Mouse (Mus musculus): Measurements from ENCODE around the gene Apod. TPM values are rescaled to one million over a fixed set of nuclear protein-coding genes. Genes with fewer than 3 reads are reported as not detected.

Apod gene
- polyA plus RNA-seq, 1 experiment from 2014 or later = 0.60 TPM

DNA sequence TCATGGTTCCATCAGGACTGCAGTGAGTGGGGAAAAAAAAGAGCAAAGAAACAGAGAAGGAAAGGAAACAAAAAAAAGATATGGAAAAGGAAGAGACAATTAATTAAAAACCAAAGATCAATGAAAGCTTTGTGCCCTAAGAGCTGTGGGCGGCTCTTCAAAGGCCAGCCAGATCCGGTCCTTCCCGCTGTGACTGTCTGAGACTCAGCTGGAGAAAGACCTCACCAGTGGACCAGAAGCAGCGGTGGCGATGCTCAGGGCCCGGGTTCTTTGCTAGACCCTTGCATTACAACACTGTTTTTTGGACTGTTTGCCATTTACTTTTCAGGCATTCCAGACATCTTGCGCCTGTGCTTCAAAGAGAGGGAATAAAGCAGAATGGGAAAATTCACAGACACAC is 14.1 kb downstream of the Apod start:
- H3K4me3 ChIP-seq = no peak overlapping the region

DNA sequence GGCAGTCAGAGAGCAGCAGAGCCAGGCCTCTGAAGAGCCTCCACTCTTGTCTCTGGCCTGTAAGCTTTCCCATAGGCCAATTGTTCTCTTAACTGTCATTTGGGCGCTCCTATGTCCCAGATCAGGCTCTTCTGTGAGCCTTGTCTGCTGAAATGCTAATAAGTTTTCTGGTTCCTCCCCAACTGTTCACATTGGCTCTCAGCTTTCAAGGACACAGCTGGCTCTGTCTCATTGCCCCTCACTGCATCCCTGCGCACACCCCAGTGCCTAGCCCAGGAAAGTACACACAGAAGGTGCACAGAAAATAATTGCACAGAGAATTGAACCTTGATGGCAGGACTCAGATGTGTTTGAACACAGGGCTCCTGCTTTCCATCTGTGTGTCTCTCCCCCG is 14.7 kb downstream of the Apod start:
- H3K4me3 ChIP-seq = no peak overlapping the region
- WGBS = 39% methylated on average over 3 of the region's 3 CpGs
- H3K9me3 ChIP-seq = no peaks in the 10 kb centered on the region
- H3K9ac ChIP-seq = no peak overlapping the region
- H3K36me3 ChIP-seq = no peaks in the 10 kb centered on the region
- no peak overlapping the region for H3K4me2 ChIP-seq
- no peak for ATAC-seq (ENCODE audit: borderline replicate concordance, extremely low read depth, low FRiP score, low TSS enrichment)
- no peaks in the 10 kb centered on the region for H3K27me3 ChIP-seq
- peaks cover 19% of the 10 kb centered on the region for H3K4me1 ChIP-seq
- no peak overlapping the region for H3K27ac ChIP-seq

More for the DNA sequence above, 14.1 kb downstream of the Apod start:
- 31% methylated on average over 7 of the region's 7 CpGs for WGBS
- no peaks in the 10 kb centered on the region for H3K27me3 ChIP-seq
- H3K27ac ChIP-seq = no peak overlapping the region
- H3K36me3 ChIP-seq = no peaks in the 10 kb centered on the region
- no peak overlapping the region for H3K4me2 ChIP-seq
- H3K9ac ChIP-seq = no peak overlapping the region
- peaks cover 19% of the 10 kb centered on the region for H3K4me1 ChIP-seq
- no peak for ATAC-seq (ENCODE audit: borderline replicate concordance, extremely low read depth, low FRiP score, low TSS enrichment)
- no peaks in the 10 kb centered on the region for H3K9me3 ChIP-seq

- no peaks in the 10 kb centered on the region for H3K27me3 ChIP-seq
- H3K4me2 ChIP-seq = no peak overlapping the region
- H3K9me3 ChIP-seq = no peaks in the 10 kb centered on the region
- no peak overlapping the region for H3K9ac ChIP-seq
- H3K4me3 ChIP-seq = no peak overlapping the region
- 31% methylated on average over 11 of the region's 11 CpGs for WGBS
- no peak for ATAC-seq (ENCODE audit: borderline replicate concordance, extremely low read depth, low FRiP score, low TSS enrichment)
- peaks cover 19% of the 10 kb centered on the region for H3K4me1 ChIP-seq
- no peaks in the 10 kb centered on the region for H3K36me3 ChIP-seq
- no peak overlapping the region for H3K27ac ChIP-seq
Observed at GRCm38 (mm10) chr16:31299164-31299959, 15.2 kb downstream of the Apod start.

GRCm38 (mm10) chr16:31297113-31297512 is 17.5 kb downstream of the Apod start:
- Histone ChIP-seq H3K9me3 (no peaks in the 10 kb centered on the region), H3K4me3 (no peak overlapping the region), H3K4me1 (peaks cover 20% of the 10 kb centered on the region), H3K27me3 (no peaks in the 10 kb centered on the region), H3K36me3 (no peaks in the 10 kb centered on the region), H3K4me2 (no peak overlapping the region), H3K27ac (no peak overlapping the region), H3K9ac (no peak overlapping the region)
- no peak for ATAC-seq (ENCODE audit: borderline replicate concordance, extremely low read depth, low FRiP score, low TSS enrichment)
- 86% methylated on average over 7 of the region's 7 CpGs for WGBS

DNA sequence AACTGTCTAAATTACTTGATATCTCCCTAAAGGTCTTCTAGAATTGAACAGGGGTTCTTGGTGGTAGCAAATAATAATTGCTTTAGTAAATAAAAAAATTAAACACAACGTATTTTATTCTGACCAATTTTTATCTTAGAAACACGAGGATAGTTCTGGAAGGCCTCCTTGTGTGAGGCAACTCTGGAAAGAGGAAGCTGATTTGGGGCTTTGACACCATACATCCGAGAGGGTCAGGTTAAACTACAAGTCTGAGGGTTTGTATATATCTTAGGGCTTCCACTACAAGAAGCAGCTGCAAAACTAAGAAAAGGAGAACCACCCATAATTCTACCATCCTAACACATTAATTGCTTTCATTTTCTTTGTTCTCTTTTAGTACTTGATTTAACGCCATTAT is 20.8 kb downstream of the Apod start:
- H3K4me1 ChIP-seq = peaks cover 18% of the 10 kb centered on the region

GRCm38 (mm10) chr16:31290751-31291365 is 23.8 kb downstream of the Apod start:
- Histone ChIP-seq H3K36me3 (no peaks in the 10 kb centered on the region), H3K27me3 (no peaks in the 10 kb centered on the region), H3K9ac (no peak overlapping the region), H3K4me1 (peaks cover 21% of the 10 kb centered on the region), H3K27ac (peak overlapping the region; percentile 91), H3K4me2 (peak overlapping the region; percentile 41), H3K4me3 (no peak overlapping the region), H3K9me3 (no peaks in the 10 kb centered on the region)
- peak; percentile 44; the same call in 1 of the 2 replicates for ATAC-seq (ENCODE audit: borderline replicate concordance, extremely low read depth, low FRiP score, low TSS enrichment)
- WGBS = 47% methylated on average over 7 of the region's 7 CpGs

More for the DNA sequence above, 20.8 kb downstream of the Apod start:
- no peak overlapping the region for H3K27ac ChIP-seq
- no peak overlapping the region for H3K9ac ChIP-seq
- no peak overlapping the region for H3K4me3 ChIP-seq
- no peaks in the 10 kb centered on the region for H3K9me3 ChIP-seq
- WGBS = 55% methylated on average over 4 of the region's 4 CpGs
- no peak for ATAC-seq (ENCODE audit: borderline replicate concordance, extremely low read depth, low FRiP score, low TSS enrichment)
- no peaks in the 10 kb centered on the region for H3K27me3 ChIP-seq
- no peak overlapping the region for H3K4me2 ChIP-seq
- no peaks in the 10 kb centered on the region for H3K36me3 ChIP-seq

- Histone ChIP-seq H3K36me3 (no peaks in the 10 kb centered on the region), H3K27me3 (no peaks in the 10 kb centered on the region), H3K9me3 (no peaks in the 10 kb centered on the region), H3K4me2 (peak overlapping the region; percentile 41), H3K9ac (no peak overlapping the region), H3K27ac (peak overlapping the region; percentile 91), H3K4me3 (no peak overlapping the region), H3K4me1 (peaks cover 21% of the 10 kb centered on the region)
- 25% methylated on average over 10 of the region's 10 CpGs for WGBS
- ATAC-seq (ENCODE audit: borderline replicate concordance, extremely low read depth, low FRiP score, low TSS enrichment) = peak; percentile 95
Observed at GRCm38 (mm10) chr16:31290281-31290680, 24.3 kb downstream of the Apod start.

- Histone ChIP-seq H3K9me3 (no peaks in the 10 kb centered on the region), H3K4me3 (no peak overlapping the region), H3K4me1 (peaks cover 21% of the 10 kb centered on the region), H3K27me3 (no peaks in the 10 kb centered on the region), H3K27ac (no peak overlapping the region), H3K4me2 (no peak overlapping the region), H3K36me3 (no peaks in the 10 kb centered on the region), H3K9ac (no peak overlapping the region)
- no peak for ATAC-seq (ENCODE audit: borderline replicate concordance, extremely low read depth, low FRiP score, low TSS enrichment)
- WGBS = 63% methylated on average over 3 of the region's 3 CpGs
Observed at GRCm38 (mm10) chr16:31287712-31288111, 26.9 kb downstream of the Apod start.

DNA sequence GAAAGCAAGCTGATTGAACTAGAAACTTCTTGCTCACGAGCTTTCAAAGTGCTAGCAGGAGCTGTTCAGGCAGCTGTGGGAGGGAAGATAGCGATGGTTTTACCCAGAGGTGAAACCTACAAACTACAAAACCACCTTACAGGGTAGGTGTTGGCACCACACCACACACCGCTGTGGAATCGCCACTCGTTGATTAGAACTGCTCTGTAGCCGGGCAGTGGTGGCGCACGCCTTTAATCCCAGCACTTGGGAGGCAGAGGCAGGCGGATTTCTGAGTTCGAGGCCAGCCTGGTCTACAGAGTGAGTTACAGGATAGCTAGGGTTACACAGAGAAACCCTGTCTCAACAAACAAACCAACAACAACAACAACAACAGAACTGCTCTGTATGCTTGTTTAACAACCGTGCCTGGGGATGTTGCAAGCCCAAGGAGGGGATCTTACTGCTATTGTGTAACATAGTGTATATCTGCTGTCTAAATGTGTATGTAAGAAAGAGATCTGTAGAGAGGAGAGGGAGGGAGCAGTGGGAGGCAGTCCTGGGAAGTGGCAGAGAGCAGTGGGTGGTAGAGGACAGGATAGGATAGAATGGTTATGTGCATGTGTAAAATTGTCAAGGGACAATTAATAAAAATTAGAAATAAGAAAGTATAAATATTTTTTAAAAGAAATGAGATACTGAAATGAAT is 27.7 kb downstream of the Apod start:
- ATAC-seq (ENCODE audit: borderline replicate concordance, extremely low read depth, low FRiP score, low TSS enrichment) = no peak
- no peak overlapping the region for H3K9ac ChIP-seq
- no peaks in the 10 kb centered on the region for H3K9me3 ChIP-seq
- H3K36me3 ChIP-seq = no peaks in the 10 kb centered on the region
- no peaks in the 10 kb centered on the region for H3K27me3 ChIP-seq
- H3K4me2 ChIP-seq = no peak overlapping the region
- WGBS = 84% methylated on average over 11 of the region's 11 CpGs
- H3K4me3 ChIP-seq = no peak overlapping the region
- H3K4me1 ChIP-seq = peaks cover 18% of the 10 kb centered on the region
- H3K27ac ChIP-seq = no peak overlapping the region

DNA sequence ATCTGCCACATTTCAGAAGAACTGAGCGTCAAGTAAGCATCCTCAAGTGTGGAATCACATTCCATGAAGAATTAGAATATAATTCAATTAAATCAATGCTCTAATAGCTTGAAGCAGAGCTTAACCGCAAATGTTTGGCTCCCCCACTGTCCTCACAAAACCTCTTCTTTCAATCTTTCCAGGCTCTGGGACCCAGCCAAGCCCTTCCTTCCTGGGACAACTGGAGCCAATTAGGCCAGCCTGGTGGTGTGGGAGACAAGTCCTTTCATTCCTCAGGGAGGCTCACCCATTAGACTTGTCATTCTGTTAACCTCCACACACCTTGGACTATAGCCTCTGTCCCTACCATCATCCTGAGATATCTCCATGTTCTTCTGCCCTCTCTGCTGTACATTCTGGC is 32.6 kb downstream of the Apod start:
- H3K4me3 ChIP-seq = no peak overlapping the region
- 87% methylated on average over 2 of the region's 2 CpGs for WGBS

GRCm38 (mm10) chr16:31280176-31280575 is 34.4 kb downstream of the Apod start:
- no peak overlapping the region for H3K27ac ChIP-seq

More for the DNA sequence above, 32.6 kb downstream of the Apod start:
- Histone ChIP-seq H3K4me1 (peaks cover 4% of the 10 kb centered on the region), H3K9ac (no peak overlapping the region), H3K4me2 (no peak overlapping the region), H3K36me3 (no peaks in the 10 kb centered on the region), H3K27me3 (no peaks in the 10 kb centered on the region), H3K27ac (no peak overlapping the region), H3K9me3 (no peaks in the 10 kb centered on the region)
- ATAC-seq (ENCODE audit: borderline replicate concordance, extremely low read depth, low FRiP score, low TSS enrichment) = no peak

DNA sequence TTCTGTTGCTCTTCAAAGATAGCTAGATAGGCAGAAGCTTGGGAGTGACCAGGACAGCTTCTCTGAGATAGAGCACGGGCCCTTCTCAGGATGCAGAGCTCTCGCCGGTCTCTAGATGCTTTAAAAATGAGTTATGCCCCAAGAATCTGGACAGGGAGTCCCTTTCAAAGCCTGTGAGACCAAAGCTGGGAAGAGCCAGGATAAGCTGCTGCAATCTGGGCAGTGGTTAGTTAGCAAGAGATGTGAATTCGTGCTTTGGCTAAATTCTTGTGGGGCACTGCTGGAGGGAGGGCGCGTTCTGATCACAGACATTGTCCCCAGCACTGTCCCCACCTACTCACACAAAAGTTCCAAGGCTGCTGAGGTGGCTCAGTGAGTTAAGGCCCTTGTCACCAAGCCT is 36.0 kb downstream of the Apod start:
- Histone ChIP-seq H3K4me1 (peaks cover 24% of the 10 kb centered on the region), H3K9ac (no peak overlapping the region), H3K27me3 (no peaks in the 10 kb centered on the region), H3K4me2 (no peak overlapping the region), H3K4me3 (no peak overlapping the region), H3K27ac (no peak overlapping the region), H3K36me3 (no peaks in the 10 kb centered on the region), H3K9me3 (no peaks in the 10 kb centered on the region)
- 65% methylated on average over 6 of the region's 6 CpGs for WGBS
- ATAC-seq (ENCODE audit: borderline replicate concordance, extremely low read depth, low FRiP score, low TSS enrichment) = no peak

More at GRCm38 (mm10) chr16:31280176-31280575, 34.4 kb downstream of the Apod start:
- no peaks in the 10 kb centered on the region for H3K9me3 ChIP-seq
- H3K9ac ChIP-seq = no peak overlapping the region
- H3K4me3 ChIP-seq = no peak overlapping the region
- no peaks in the 10 kb centered on the region for H3K36me3 ChIP-seq
- H3K4me1 ChIP-seq = peaks cover 20% of the 10 kb centered on the region
- WGBS = 85% methylated on average over 4 of the region's 4 CpGs
- no peaks in the 10 kb centered on the region for H3K27me3 ChIP-seq
- ATAC-seq (ENCODE audit: borderline replicate concordance, extremely low read depth, low FRiP score, low TSS enrichment) = no peak
- no peak overlapping the region for H3K4me2 ChIP-seq

Measured in lung, embryonic 15.5 days (tissue).